Mouse (Mus musculus): ENCODE measurements around the gene Sept1. TPM values are rescaled to one million over a fixed set of nuclear protein-coding genes. Genes with fewer than 3 reads are reported as not detected.

The Sept1 gene
- polyA plus RNA-seq, 1 experiment from 2014 or later: 12.3 TPM

DNA sequence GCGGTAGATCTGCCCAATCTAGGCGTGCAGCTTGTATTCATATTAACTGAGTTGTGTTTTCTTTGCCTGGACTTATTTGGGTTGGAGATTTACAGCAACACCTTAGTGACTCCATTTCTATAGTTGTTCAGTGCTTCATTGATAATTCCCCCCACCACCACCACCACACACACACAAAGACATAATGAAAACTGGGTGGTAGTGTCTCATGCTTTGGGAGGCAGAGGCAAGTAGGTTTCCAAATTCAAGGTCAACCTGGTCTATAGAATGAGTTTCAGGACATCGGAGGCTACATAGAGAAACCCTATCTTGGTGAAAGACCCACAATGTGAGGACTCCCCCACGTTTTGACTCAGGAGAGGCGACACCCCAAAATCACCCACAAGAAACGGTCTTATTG, 8.3 kb downstream of the Sept1 start:
- ATAC-seq: no peak
- H3K4me1 ChIP-seq (ENCODE audit: control insufficient read depth, insufficient read depth, low read depth, low read length): no peaks in the 10 kb centered on the region
- no peak overlapping the region for H3K4me2 ChIP-seq (ENCODE audit: low read length)
- H3K4me3 ChIP-seq (ENCODE audit: low read length): no peak overlapping the region
- H3K9me3 ChIP-seq (ENCODE audit: control insufficient read depth, low read length): no peaks in the 10 kb centered on the region
- no peak overlapping the region for H3K9ac ChIP-seq (ENCODE audit: low read depth, low read length)
- no peak overlapping the region for H3K27ac ChIP-seq (ENCODE audit: low read depth, low read length)
- no peaks in the 10 kb centered on the region for H3K27me3 ChIP-seq (replicated peaks; ENCODE audit: control insufficient read depth, insufficient read depth, low read length)
- 86% methylated on average over 6 of the region's 6 CpGs for WGBS
- H3K36me3 ChIP-seq (ENCODE audit: control insufficient read depth, insufficient read depth, low read length): no peaks in the 10 kb centered on the region

DNA sequence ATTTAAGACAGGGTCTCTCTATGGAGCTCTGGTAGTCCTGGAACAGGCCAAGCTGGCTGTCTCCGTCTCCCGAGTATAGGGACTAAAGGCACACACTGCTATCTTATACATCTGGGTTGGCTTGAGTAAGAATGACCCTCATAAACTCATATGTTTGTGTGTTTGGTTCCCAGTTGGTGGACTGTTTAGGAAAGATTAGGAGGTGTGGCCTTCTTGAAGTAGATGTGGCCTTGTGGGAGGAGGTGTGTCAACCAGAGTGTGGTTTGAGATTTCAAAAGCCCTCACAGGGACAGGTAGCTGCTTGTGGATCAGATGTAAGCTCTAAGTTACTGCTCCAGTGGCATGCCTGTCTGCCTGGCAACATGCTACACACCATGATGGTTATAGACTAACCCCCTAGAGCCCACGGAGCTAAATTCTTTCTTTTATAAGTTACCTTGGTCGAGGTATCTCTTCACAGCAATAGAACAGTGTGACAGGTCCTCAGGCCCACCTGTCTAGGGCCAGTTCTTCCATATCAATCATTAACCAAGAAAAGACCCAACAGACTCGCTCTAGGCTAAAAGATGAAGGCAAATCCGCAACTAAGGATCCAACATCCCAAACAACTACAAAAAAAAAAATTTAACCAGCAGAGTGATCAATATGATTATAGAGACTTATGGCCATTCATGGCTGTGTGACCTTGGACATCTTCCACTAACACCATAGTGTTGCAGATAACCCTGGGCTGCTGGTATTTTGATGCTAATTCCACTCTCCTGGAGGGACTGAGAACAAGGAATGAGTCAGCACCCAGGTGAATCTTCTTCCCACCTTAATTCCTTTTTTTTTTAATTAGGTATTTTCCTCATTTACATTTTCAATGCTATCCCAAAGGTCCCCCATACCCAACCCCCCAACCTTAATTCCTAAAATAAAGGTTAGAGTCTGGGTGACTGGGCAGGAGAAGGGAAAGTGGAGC, 9.1 kb downstream of the Sept1 start:
- no peak overlapping the region for H3K9ac ChIP-seq (ENCODE audit: low read depth, low read length)
- H3K4me2 ChIP-seq (ENCODE audit: low read length): no peak overlapping the region
- no peaks in the 10 kb centered on the region for H3K36me3 ChIP-seq (ENCODE audit: control insufficient read depth, insufficient read depth, low read length)
- H3K27me3 ChIP-seq (replicated peaks; ENCODE audit: control insufficient read depth, insufficient read depth, low read length): no peaks in the 10 kb centered on the region
- H3K9me3 ChIP-seq (ENCODE audit: control insufficient read depth, low read length): no peaks in the 10 kb centered on the region
- no peaks in the 10 kb centered on the region for H3K4me1 ChIP-seq (ENCODE audit: control insufficient read depth, insufficient read depth, low read depth, low read length)
- no peak overlapping the region for H3K27ac ChIP-seq (ENCODE audit: low read depth, low read length)
- WGBS: 86% methylated on average over 6 of the region's 6 CpGs
- H3K4me3 ChIP-seq (ENCODE audit: low read length): no peak overlapping the region
- no peak for ATAC-seq

DNA sequence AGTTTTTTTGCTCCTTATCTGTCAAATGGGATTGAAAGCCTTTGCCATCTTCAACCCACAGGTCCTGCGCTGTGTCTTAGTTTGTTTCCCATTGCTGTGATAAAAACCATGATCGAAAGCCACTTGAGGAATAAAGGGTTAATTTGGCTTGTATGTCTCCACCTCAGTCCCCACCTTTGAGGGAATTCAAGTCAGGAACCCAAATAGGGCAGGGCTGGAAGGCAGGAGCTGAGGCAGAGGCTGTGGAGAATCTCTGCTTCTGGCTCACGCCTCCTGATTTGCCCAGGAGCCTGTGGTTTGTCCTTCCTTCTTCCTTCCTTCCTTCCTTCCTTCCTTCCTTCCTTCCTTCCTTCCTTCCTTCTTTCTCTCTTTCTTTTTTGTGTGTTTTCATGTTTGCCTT, 9.8 kb downstream of the Sept1 start:
- ATAC-seq: no peak
- 97% methylated on average over 3 of the region's 3 CpGs for WGBS
- H3K27me3 ChIP-seq (replicated peaks; ENCODE audit: control insufficient read depth, insufficient read depth, low read length): no peaks in the 10 kb centered on the region
- H3K4me1 ChIP-seq (ENCODE audit: control insufficient read depth, insufficient read depth, low read depth, low read length): no peaks in the 10 kb centered on the region
- no peak overlapping the region for H3K4me2 ChIP-seq (ENCODE audit: low read length)
- H3K4me3 ChIP-seq (ENCODE audit: low read length): no peak overlapping the region
- H3K9me3 ChIP-seq (ENCODE audit: control insufficient read depth, low read length): no peaks in the 10 kb centered on the region
- H3K36me3 ChIP-seq (ENCODE audit: control insufficient read depth, insufficient read depth, low read length): no peaks in the 10 kb centered on the region
- H3K27ac ChIP-seq (ENCODE audit: low read depth, low read length): no peak overlapping the region
- H3K9ac ChIP-seq (ENCODE audit: low read depth, low read length): no peak overlapping the region

GRCm38 (mm10) chr7:127220440-127220839, 12.5 kb downstream of the Sept1 start:
- no peak overlapping the region for H3K9ac ChIP-seq (ENCODE audit: low read depth, low read length)
- no peaks in the 10 kb centered on the region for H3K27me3 ChIP-seq (replicated peaks; ENCODE audit: control insufficient read depth, insufficient read depth, low read length)
- ATAC-seq: no peak
- no peaks in the 10 kb centered on the region; the same call in 1 of the 2 replicates for H3K4me1 ChIP-seq (ENCODE audit: control insufficient read depth, insufficient read depth, low read depth, low read length)
- H3K4me3 ChIP-seq (ENCODE audit: low read length): no peak overlapping the region
- no peak overlapping the region for H3K27ac ChIP-seq (ENCODE audit: low read depth, low read length)
- no peak overlapping the region for H3K4me2 ChIP-seq (ENCODE audit: low read length)
- H3K36me3 ChIP-seq (ENCODE audit: control insufficient read depth, insufficient read depth, low read length): no peaks in the 10 kb centered on the region
- H3K9me3 ChIP-seq (ENCODE audit: control insufficient read depth, low read length): no peaks in the 10 kb centered on the region
- 84% methylated on average over 6 of the region's 6 CpGs for WGBS

GRCm38 (mm10) chr7:127218670-127219069, 14.3 kb downstream of the Sept1 start:
- Histone ChIP-seq H3K36me3 (ENCODE audit: control insufficient read depth, insufficient read depth, low read length) (no peaks in the 10 kb centered on the region), H3K27me3 (replicated peaks; ENCODE audit: control insufficient read depth, insufficient read depth, low read length) (no peaks in the 10 kb centered on the region), H3K9me3 (ENCODE audit: control insufficient read depth, low read length) (no peaks in the 10 kb centered on the region), H3K27ac (ENCODE audit: low read depth, low read length) (no peak overlapping the region), H3K4me3 (ENCODE audit: low read length) (no peak overlapping the region), H3K9ac (ENCODE audit: low read depth, low read length) (no peak overlapping the region), H3K4me2 (ENCODE audit: low read length) (no peak overlapping the region), H3K4me1 (ENCODE audit: control insufficient read depth, insufficient read depth, low read depth, low read length) (no peaks in the 10 kb centered on the region; the same call in none of the 2 replicates)
- ATAC-seq: no peak
- 93% methylated on average over 4 of the region's 4 CpGs for WGBS

DNA sequence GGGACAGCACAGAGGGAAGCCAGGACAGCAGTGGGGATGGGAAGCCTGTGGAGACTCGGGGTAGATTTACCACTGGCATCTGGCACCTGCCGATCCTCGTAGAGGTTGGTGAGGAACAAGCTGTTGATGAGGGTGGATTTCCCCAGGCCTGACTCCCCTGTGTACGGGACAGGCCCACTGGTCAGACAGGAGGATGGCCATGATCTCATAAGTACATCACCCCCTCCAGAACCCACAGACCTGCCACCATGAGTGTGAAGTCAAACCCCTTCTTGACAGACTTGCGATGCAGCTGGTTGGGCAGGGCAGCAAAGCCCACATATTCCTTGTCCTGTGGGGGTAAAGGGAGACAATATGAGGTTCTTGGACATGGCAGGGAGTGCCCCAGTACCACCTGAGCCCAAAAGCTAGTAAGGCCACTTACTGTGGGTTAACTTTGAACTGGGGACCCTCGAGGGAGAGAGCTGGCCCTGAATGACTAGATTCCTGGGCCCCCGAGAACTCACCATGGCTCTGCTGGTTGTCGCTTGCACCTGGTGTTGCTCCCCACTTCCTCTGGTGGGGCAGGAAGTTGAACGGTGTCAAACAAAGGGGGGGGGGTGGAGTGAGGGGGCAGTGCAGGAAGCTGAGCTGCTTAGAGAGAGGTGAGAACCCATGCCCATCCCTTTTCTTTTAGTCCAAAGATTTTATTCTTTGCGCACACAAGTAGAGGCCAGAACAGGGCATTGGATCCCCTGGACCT, 14.9 kb downstream of the Sept1 start:
- no peak overlapping the region for H3K9ac ChIP-seq (ENCODE audit: low read depth, low read length)
- no peak overlapping the region for H3K4me3 ChIP-seq (ENCODE audit: low read length)
- no peak overlapping the region for H3K27ac ChIP-seq (ENCODE audit: low read depth, low read length)
- WGBS: 84% methylated on average over 10 of the region's 10 CpGs
- H3K4me2 ChIP-seq (ENCODE audit: low read length): no peak overlapping the region
- H3K9me3 ChIP-seq (ENCODE audit: control insufficient read depth, low read length): no peaks in the 10 kb centered on the region
- no peaks in the 10 kb centered on the region for H3K27me3 ChIP-seq (replicated peaks; ENCODE audit: control insufficient read depth, insufficient read depth, low read length)
- no peaks in the 10 kb centered on the region for H3K36me3 ChIP-seq (ENCODE audit: control insufficient read depth, insufficient read depth, low read length)
- no peaks in the 10 kb centered on the region; the same call in none of the 2 replicates for H3K4me1 ChIP-seq (ENCODE audit: control insufficient read depth, insufficient read depth, low read depth, low read length)
- no peak for ATAC-seq

DNA sequence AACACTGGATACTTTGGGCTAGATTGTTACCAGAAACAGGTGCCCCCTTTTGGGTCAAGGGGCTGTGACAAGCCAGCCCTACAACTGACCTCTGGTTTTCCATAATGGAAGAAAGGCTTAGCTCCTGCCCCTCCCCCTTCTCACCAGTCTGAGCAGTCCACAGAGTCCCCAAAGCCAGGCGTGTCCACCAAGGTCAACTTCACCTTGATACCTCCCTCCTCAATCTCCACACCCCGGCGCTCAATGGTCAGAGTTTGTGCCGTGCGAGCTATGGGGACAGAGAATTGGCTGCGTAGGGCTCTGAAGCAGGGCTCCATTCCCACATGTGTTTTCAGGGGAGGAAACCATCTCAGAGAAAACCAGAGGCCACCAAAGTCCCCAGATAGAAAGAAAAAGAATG, 15.5 kb downstream of the Sept1 start:
- no peak for ATAC-seq
- 90% methylated on average over 6 of the region's 6 CpGs for WGBS

GRCm38 (mm10) chr7:127216307-127216706, 16.6 kb downstream of the Sept1 start:
- 73% methylated on average over 5 of the region's 5 CpGs for WGBS

More for the DNA sequence above, 15.5 kb downstream of the Sept1 start:
- Histone ChIP-seq H3K9me3 (ENCODE audit: control insufficient read depth, low read length) (no peaks in the 10 kb centered on the region), H3K36me3 (ENCODE audit: control insufficient read depth, insufficient read depth, low read length) (no peaks in the 10 kb centered on the region), H3K27ac (ENCODE audit: low read depth, low read length) (no peak overlapping the region), H3K9ac (ENCODE audit: low read depth, low read length) (no peak overlapping the region), H3K4me2 (ENCODE audit: low read length) (no peak overlapping the region), H3K4me1 (ENCODE audit: control insufficient read depth, insufficient read depth, low read depth, low read length) (no peaks in the 10 kb centered on the region; the same call in none of the 2 replicates), H3K4me3 (ENCODE audit: low read length) (no peak overlapping the region), H3K27me3 (replicated peaks; ENCODE audit: control insufficient read depth, insufficient read depth, low read length) (no peaks in the 10 kb centered on the region)

More at GRCm38 (mm10) chr7:127216307-127216706, 16.6 kb downstream of the Sept1 start:
- Histone ChIP-seq H3K4me1 (ENCODE audit: control insufficient read depth, insufficient read depth, low read depth, low read length) (no peaks in the 10 kb centered on the region; the same call in none of the 2 replicates), H3K4me3 (ENCODE audit: low read length) (no peak overlapping the region), H3K9ac (ENCODE audit: low read depth, low read length) (no peak overlapping the region), H3K4me2 (ENCODE audit: low read length) (no peak overlapping the region), H3K36me3 (ENCODE audit: control insufficient read depth, insufficient read depth, low read length) (no peaks in the 10 kb centered on the region), H3K9me3 (ENCODE audit: control insufficient read depth, low read length) (no peaks in the 10 kb centered on the region), H3K27ac (ENCODE audit: low read depth, low read length) (no peak overlapping the region), H3K27me3 (replicated peaks; ENCODE audit: control insufficient read depth, insufficient read depth, low read length) (no peaks in the 10 kb centered on the region)
- no peak for ATAC-seq

All from hindbrain, embryonic 16.5 days (tissue).